Mouse (Mus musculus) small intestine, adult 2 months (tissue): ENCODE measurements around the gene Il20rb.

ENCODE experiments used
- CTCF ChIP-seq: fragments of 200-500 bp; IDR thresholded peaks from 2 replicates; pipeline ENCODE4 v1.5.1; 2012; ENCODE audit warnings: low read depth, mild to moderate bottlenecking, control low read depth, inconsistent platforms, low read length, moderate library complexity, mixed read lengths; ENCODE audit not compliant: insufficient replicate concordance, insufficient read length; ENCODE audit errors: extremely low read depth
- POLR2A ChIP-seq: fragments of 200-500 bp; IDR thresholded peaks from 2 replicates; pipeline ENCODE4 v1.6.1; 2012; ENCODE audit warnings: low read depth, mild to moderate bottlenecking, control low read depth, inconsistent platforms, low read length, moderate library complexity

GRCm38 (mm10) chr9:100453944-100454663, 32.5 kb downstream of the Il20rb start:
- no peak for TF ChIP-seq POLR2A
- TF ChIP-seq CTCF = peak; percentile 89; the same call in 1 of the 2 replicates
